In genomic region chr4:118758637-118759036, GRCm38 (mm10) we compare ENCODE assay signal across 25 mouse cellular contexts. TPM values are rescaled to one million over a fixed set of nuclear protein-coding genes. Genes with fewer than 3 reads are reported as not detected.
"Had no signal": no experiment of that assay in that cellular context is flagged by ENCODE, and none has a peak within 500 bp of the region (broad histone marks: within the 10 kb centered on the region; RNA-seq: fewer than 3 reads in every experiment).

TSS of gene Olfr1338 (minus strand) at chr4:118758737.

- DNase-seq: retina, postnatal 1 day; right cerebral cortex, adult 18-20 months; right cerebral cortex, postnatal 14 days; right cerebral cortex, postnatal 25 days; right cerebral cortex, postnatal 4 days; spleen, adult 18-20 months; thymus, adult 18-20 months; thymus, adult 2 months; thymus, postnatal 14 days; thymus, postnatal 25 days; thymus, postnatal 36 days; thymus, postnatal 4 days had no signal

RNA-seq across cellular contexts. Expression of gene Olfr1338, which starts in this region (rescaled TPM):
- polyA plus RNA-seq: neural tube, embryonic 12.5 days; neural tube, embryonic 13.5 days; neural tube, embryonic 14.5 days; neural tube, embryonic 15.5 days; small intestine, adult 2 months; spleen, adult 2 months; stomach, embryonic 14.5 days; stomach, embryonic 15.5 days; stomach, embryonic 16.5 days; stomach, postnatal 0 days; testis, adult 2 months; thymus, adult 2 months; thymus, postnatal 0 days; urinary bladder, adult 2 months had no signal
